Mouse (Mus musculus) E14TG2a.4 (cell line): ENCODE results near the gene Gstt3.
A peak's percentile ranks its signal among the peaks of the same experiment; 100 is the strongest.

ENCODE experiments used
- H3K27me3 ChIP-seq: 2 replicates; pipeline ENCODE4 v1.6.1; 2014; ENCODE audit warnings: low read length, control low read depth; ENCODE audit not compliant: insufficient read depth
- H3K36me3 ChIP-seq: 2 replicates; pipeline ENCODE4 v1.6.1; 2014; ENCODE audit warnings: low read length, control low read depth; ENCODE audit not compliant: insufficient read depth
- H3K4me1 ChIP-seq: replicated peaks from 2 replicates; pipeline ENCODE4 v1.6.1; 2014; ENCODE audit warnings: low read depth, low read length, control low read depth
- H3K4me3 ChIP-seq: replicated peaks from 2 replicates; pipeline ENCODE4 v1.5.1; 2014; ENCODE audit warnings: mild to moderate bottlenecking, low read length
- H3K9me3 ChIP-seq: 2 replicates; pipeline ENCODE4 v1.6.1; 2014; ENCODE audit warnings: low read length, control low read depth
- CTCF ChIP-seq: conservative IDR thresholded peaks from 2 replicates; pipeline ENCODE4 v1.5.1; 2014; ENCODE audit warnings: low read length
- NANOG ChIP-seq: IDR thresholded peaks from 2 replicates; pipeline ENCODE4 v1.6.1; 2014; ENCODE audit warnings: borderline replicate concordance, low read length, mixed read lengths
- POU5F1 ChIP-seq: IDR thresholded peaks from 2 replicates; pipeline ENCODE4 v1.6.1; 2014; ENCODE audit warnings: low read length, borderline replicate concordance

Gstt3 gene

GRCm38 (mm10) chr10:75744017-75744416 is 37.2 kb downstream of the Gstt3 start:
- H3K27me3 ChIP-seq = no peaks in the 10 kb centered on the region
- H3K4me3 ChIP-seq = no peak overlapping the region
- TF ChIP-seq POU5F1 (no peak), CTCF (peak; percentile 79)
- no peaks in the 10 kb centered on the region for H3K9me3 ChIP-seq
- peaks cover 4% of the 10 kb centered on the region; the same call in 1 of the 2 replicates for H3K4me1 ChIP-seq
- H3K36me3 ChIP-seq = peaks cover 98% of the 10 kb centered on the region

- Histone ChIP-seq H3K9me3 (no peaks in the 10 kb centered on the region), H3K27me3 (no peaks in the 10 kb centered on the region), H3K36me3 (peaks cover 100% of the 10 kb centered on the region), H3K4me3 (no peak overlapping the region), H3K4me1 (peaks cover 4% of the 10 kb centered on the region; the same call in 1 of the 2 replicates)
- TF ChIP-seq NANOG (no peak), CTCF (no peak), POU5F1 (no peak)
Observed at GRCm38 (mm10) chr10:75743369-75743768, 37.8 kb downstream of the Gstt3 start.

GRCm38 (mm10) chr10:75740866-75741265 is 40.3 kb downstream of the Gstt3 start:
- Histone ChIP-seq H3K4me1 (peaks cover 4% of the 10 kb centered on the region; the same call in 1 of the 2 replicates), H3K36me3 (peaks cover 100% of the 10 kb centered on the region), H3K27me3 (no peaks in the 10 kb centered on the region), H3K9me3 (no peaks in the 10 kb centered on the region), H3K4me3 (no peak overlapping the region)
- no peak for TF ChIP-seq NANOG
- TF ChIP-seq CTCF = no peak
- no peak for TF ChIP-seq POU5F1

GRCm38 (mm10) chr10:75725449-75725848 is 55.8 kb downstream of the Gstt3 start:
- H3K27me3 ChIP-seq = no peaks in the 10 kb centered on the region
- H3K4me3 ChIP-seq = no peak overlapping the region
- TF ChIP-seq NANOG = no peak
- TF ChIP-seq POU5F1 = no peak
- no peak for TF ChIP-seq CTCF
- H3K9me3 ChIP-seq = no peaks in the 10 kb centered on the region
- 0 out of 2 replicates have a peak, but pooled peaks cover 5% of the 10 kb centered on the region for H3K4me1 ChIP-seq
- peaks cover 100% of the 10 kb centered on the region for H3K36me3 ChIP-seq
